Mouse (Mus musculus): ENCODE results near the gene Sash3.
A peak's percentile ranks its signal among the peaks of the same experiment; 100 is the strongest.
"Not testable (repeated sequence)": the region's sequence is repeated elsewhere in the genome, so short reads cannot be mapped to it uniquely, and the experiment has no call there.

The Sash3 gene

GRCm38 (mm10) chrX:48202995-48203394, 56.8 kb downstream of the Sash3 start:
- no peak for DNase-seq (ENCODE audit: low spot score)

GRCm38 (mm10) chrX:48203763-48204162, 57.5 kb downstream of the Sash3 start:
- DNase-seq (ENCODE audit: low spot score): no peak

- no peak for DNase-seq (ENCODE audit: low spot score)
Observed at GRCm38 (mm10) chrX:48204469-48204868, 58.2 kb downstream of the Sash3 start.

- DNase-seq (ENCODE audit: low spot score): no peak
Observed at GRCm38 (mm10) chrX:48207761-48208487, 61.7 kb downstream of the Sash3 start.

GRCm38 (mm10) chrX:48208519-48209185, 62.4 kb downstream of the Sash3 start, which contains the start of gene Zdhhc9:
Zdhhc9 (minus strand) TSS chrX:48208878.
- DNase-seq (ENCODE audit: low spot score): peak; percentile 68

GRCm38 (mm10) chrX:48209746-48210145, 63.5 kb downstream of the Sash3 start:
- not testable (repeated sequence) for DNase-seq (ENCODE audit: low spot score)
